Mouse (Mus musculus) urinary bladder, postnatal 4 days (tissue): ENCODE results near the gene Rad18.

Experiments
- DNase-seq, 2 experiments: peaks; one replicate each; pipeline ENCODE4 v3.0.0; 2021 to 2022; ENCODE audit warnings: low spot score in 2 of 2

Gene Rad18

GRCm38 (mm10) chr6:112686485-112686884 is 10.0 kb downstream of the Rad18 start:
- DNase-seq = no peak

GRCm38 (mm10) chr6:112684065-112684464 is 12.4 kb downstream of the Rad18 start:
- no peak for DNase-seq

GRCm38 (mm10) chr6:112632071-112632470 is 64.4 kb downstream of the Rad18 start:
- no peak for DNase-seq

- no peak for DNase-seq
Observed at GRCm38 (mm10) chr6:112630291-112630690, 66.2 kb downstream of the Rad18 start.

GRCm38 (mm10) chr6:112628301-112628700 is 68.2 kb downstream of the Rad18 start:
- no peak for DNase-seq

- DNase-seq = no peak
Observed at GRCm38 (mm10) chr6:112622321-112622720, 74.2 kb downstream of the Rad18 start.

- DNase-seq = no peak
Observed at GRCm38 (mm10) chr6:112620027-112620426, 76.5 kb downstream of the Rad18 start.

GRCm38 (mm10) chr6:112617728-112618318 is 78.7 kb downstream of the Rad18 start:
- no peak for DNase-seq

- no peak for DNase-seq
Observed at GRCm38 (mm10) chr6:112609027-112609426, 87.5 kb downstream of the Rad18 start.

- DNase-seq = no peak
Observed at GRCm38 (mm10) chr6:112603866-112604265, 92.6 kb downstream of the Rad18 start.

- DNase-seq = no peak
Observed at GRCm38 (mm10) chr6:112594971-112595370, 101.5 kb downstream of the Rad18 start.

- no peak for DNase-seq
Observed at GRCm38 (mm10) chr6:112587912-112588311, 108.6 kb downstream of the Rad18 start.

GRCm38 (mm10) chr6:112586999-112587398 is 109.5 kb downstream of the Rad18 start:
- DNase-seq = no peak

- no peak for DNase-seq
Observed at GRCm38 (mm10) chr6:112584961-112585360, 111.5 kb downstream of the Rad18 start.

GRCm38 (mm10) chr6:112582022-112582421 is 114.5 kb downstream of the Rad18 start:
- no peak for DNase-seq

- DNase-seq = no peak
Observed at GRCm38 (mm10) chr6:112577198-112577597, 119.3 kb downstream of the Rad18 start.

- no peak for DNase-seq
Observed at GRCm38 (mm10) chr6:112574558-112574957, 121.9 kb downstream of the Rad18 start.

GRCm38 (mm10) chr6:112570413-112570812 is 126.1 kb downstream of the Rad18 start:
- no peak for DNase-seq
